Mouse (Mus musculus) neural tube, embryonic 14.5 days (tissue): ENCODE measurements around the gene Arhgef7. TPM values are rescaled to one million over a fixed set of nuclear protein-coding genes. Genes with fewer than 3 reads are reported as not detected.
A peak's percentile ranks its signal among the peaks of the same experiment; 100 is the strongest.
"Not testable (repeated sequence)": the region's sequence is repeated elsewhere in the genome, so short reads cannot be mapped to it uniquely, and the experiment has no call there.

Experiments
- ATAC-seq: fragments of 200-750 bp; cut with Nextera tagmentation; 2 replicates; pipeline ENCODE4 v1.8.0; 2017; ENCODE audit warnings: low read depth, mild to moderate bottlenecking, moderate TSS enrichment, moderate library complexity
- H3K27ac ChIP-seq: fragments of 300-500 bp; sonication (generic); 2 replicates; pipeline ENCODE4 v1.5.1; 2014; ENCODE audit warnings: low read depth, mild to moderate bottlenecking, control low read depth, low read length, moderate library complexity, mixed read lengths
- H3K27me3 ChIP-seq: fragments of 300-500 bp; sonication (generic); 2 replicates; pipeline ENCODE4 v1.6.1; 2014; ENCODE audit warnings: low read length; ENCODE audit not compliant: control insufficient read depth, insufficient read depth
- H3K36me3 ChIP-seq: fragments of 300-500 bp; sonication (generic); 2 replicates; pipeline ENCODE4 v1.6.1; 2014; ENCODE audit warnings: low read length, mixed read lengths; ENCODE audit not compliant: control insufficient read depth, insufficient read depth
- H3K4me1 ChIP-seq: fragments of 300-500 bp; sonication (generic); 2 replicates; pipeline ENCODE4 v1.6.1; 2014; ENCODE audit warnings: low read length; ENCODE audit not compliant: control insufficient read depth, insufficient read depth
- H3K4me2 ChIP-seq: fragments of 300-500 bp; sonication (generic); 2 replicates; pipeline ENCODE4 v1.6.1; 2014; ENCODE audit warnings: mild to moderate bottlenecking, low read depth, low read length, control low read depth
- H3K4me3 ChIP-seq: fragments of 300-500 bp; sonication (generic); 2 replicates; pipeline ENCODE4 v1.5.1; 2014; ENCODE audit warnings: low read depth, low read length, control low read depth, mixed read lengths
- H3K9ac ChIP-seq: fragments of 300-500 bp; sonication (generic); replicated peaks from 2 replicates; pipeline ENCODE4 v1.6.1; 2014; ENCODE audit warnings: low read depth, mild to moderate bottlenecking, control low read depth, low read length, mixed read lengths
- H3K9me3 ChIP-seq: fragments of 300-500 bp; sonication (generic); 2 replicates; pipeline ENCODE4 v1.6.1; 2016; ENCODE audit warnings: low read length; ENCODE audit not compliant: control insufficient read depth
- WGBS: fragments of 180-500 bp; shearing (Covaris S2); extraction: QIAGEN DNeasy Blood & Tissue Kit; methylation state at CpG from one replicate; pipeline ENCODE4 v1.1.7; 2014; 5-methylcytosine and 5-hydroxymethylcytosine counted together
- polyA plus RNA-seq: library from polyadenylated mRNA; unstranded; fragments of >200 nt; fragmentation: Nextera tagmentation; extraction: Ambion mirVana; gene quantifications from 2 replicates; pipeline ENCODE4 v1.2.1, GENCODE M21; 2014

Arhgef7 gene
- polyA plus RNA-seq, 1 experiment from 2014 or later, result 79.2 TPM

GRCm38 (mm10) chr8:11843677-11844315 lies 116.3 kb downstream of the Arhgef7 start:
- H3K9ac ChIP-seq, result no peak overlapping the region
- H3K9me3 ChIP-seq, result no peaks in the 10 kb centered on the region
- 0 out of 2 replicates have a peak, but pooled peaks have one; percentile 42 for ATAC-seq
- H3K36me3 ChIP-seq, result no peaks in the 10 kb centered on the region
- H3K4me3 ChIP-seq, result no peak overlapping the region
- H3K27ac ChIP-seq, result no peak overlapping the region
- 70% methylated on average over 13 of the region's 13 CpGs for WGBS
- H3K4me1 ChIP-seq, result peaks cover 11% of the 10 kb centered on the region
- H3K4me2 ChIP-seq, result no peak overlapping the region
- H3K27me3 ChIP-seq, result no peaks in the 10 kb centered on the region

DNA sequence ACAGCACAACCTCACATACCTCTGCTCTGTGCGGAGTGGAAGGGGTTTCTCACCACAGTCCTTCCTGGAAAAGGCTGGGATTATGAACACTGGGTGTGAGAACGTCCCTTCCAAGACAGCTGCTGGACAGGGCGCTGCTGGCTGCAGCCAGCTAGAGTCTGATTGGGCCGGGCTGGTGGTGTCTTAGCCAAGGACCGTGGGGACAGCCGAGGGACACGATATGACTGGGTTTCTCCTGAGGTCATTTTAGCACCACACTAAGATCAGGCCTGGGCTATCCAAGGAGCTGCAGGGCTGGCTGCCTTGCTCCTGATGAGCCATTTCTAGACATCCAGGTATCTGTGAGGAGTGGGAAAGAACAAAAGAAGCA lies 116.8 kb downstream of the Arhgef7 start:
- Histone ChIP-seq H3K27me3 (no peaks in the 10 kb centered on the region), H3K27ac (no peak overlapping the region), H3K4me3 (no peak overlapping the region), H3K9ac (no peak overlapping the region), H3K4me2 (no peak overlapping the region), H3K36me3 (no peaks in the 10 kb centered on the region), H3K4me1 (peaks cover 11% of the 10 kb centered on the region), H3K9me3 (no peaks in the 10 kb centered on the region)
- 0 out of 2 replicates have a peak, but pooled peaks have one; percentile 28 for ATAC-seq
- 93% methylated on average over 7 of the region's 7 CpGs for WGBS

GRCm38 (mm10) chr8:11846807-11847206 lies 119.3 kb downstream of the Arhgef7 start:
- ATAC-seq, result no peak
- no peaks in the 10 kb centered on the region for H3K36me3 ChIP-seq

GRCm38 (mm10) chr8:11867832-11868231 lies 140.3 kb downstream of the Arhgef7 start:
- Histone ChIP-seq H3K27ac (no peak overlapping the region), H3K4me1 (no peaks in the 10 kb centered on the region), H3K9ac (no peak overlapping the region), H3K27me3 (no peaks in the 10 kb centered on the region), H3K4me2 (no peak overlapping the region), H3K9me3 (no peaks in the 10 kb centered on the region), H3K36me3 (no peaks in the 10 kb centered on the region), H3K4me3 (no peak overlapping the region)
- no peak for ATAC-seq

More at GRCm38 (mm10) chr8:11846807-11847206, 119.3 kb downstream of the Arhgef7 start:
- H3K4me2 ChIP-seq, result no peak overlapping the region
- H3K4me1 ChIP-seq, result peaks cover 4% of the 10 kb centered on the region
- WGBS, result 95% methylated on average over 6 of the region's 6 CpGs
- no peaks in the 10 kb centered on the region for H3K27me3 ChIP-seq
- H3K9ac ChIP-seq, result no peak overlapping the region
- no peak overlapping the region for H3K27ac ChIP-seq
- no peaks in the 10 kb centered on the region for H3K9me3 ChIP-seq
- H3K4me3 ChIP-seq, result no peak overlapping the region

- not testable (repeated sequence) for ATAC-seq, H3K4me2 ChIP-seq, H3K9me3 ChIP-seq, H3K36me3 ChIP-seq, H3K27ac ChIP-seq, H3K4me3 ChIP-seq, H3K27me3 ChIP-seq, H3K9ac ChIP-seq, H3K4me1 ChIP-seq
- WGBS, result 95% methylated on average over 6 of the region's 6 CpGs
Measured at GRCm38 (mm10) chr8:11874227-11874626, 146.7 kb downstream of the Arhgef7 start.

- no peak for ATAC-seq
- Histone ChIP-seq H3K4me3 (no peak overlapping the region), H3K9me3 (peaks cover 3% of the 10 kb centered on the region; the same call in 1 of the 2 replicates), H3K4me2 (no peak overlapping the region), H3K4me1 (peaks cover 11% of the 10 kb centered on the region; the same call in 1 of the 2 replicates), H3K9ac (no peak overlapping the region), H3K36me3 (no peaks in the 10 kb centered on the region), H3K27ac (no peak overlapping the region), H3K27me3 (no peaks in the 10 kb centered on the region)
- WGBS, result 97% methylated on average over 3 of the region's 3 CpGs
Measured at GRCm38 (mm10) chr8:11884646-11885045, 157.1 kb downstream of the Arhgef7 start.

Other genes starting within 250 kb of the Arhgef7 start
- 0.76 TPM in 1 of 2 replicates, not detected in the other for gene Rab20, start 249.0 kb upstream of the Arhgef7 start, polyA plus RNA-seq
- 142 and 150 TPM in 2 replicates for gene Naxd, start 230.2 kb upstream of the Arhgef7 start, polyA plus RNA-seq
- 27.6 and 28.8 TPM in 2 replicates for gene Cars2, start 176.9 kb upstream of the Arhgef7 start, polyA plus RNA-seq
- 38.1 and 40.1 TPM in 2 replicates for gene Ing1, start 172.2 kb upstream of the Arhgef7 start, polyA plus RNA-seq
- gene Ankrd10, start 92.0 kb upstream of the Arhgef7 start, polyA plus RNA-seq, result 91.9 and 93.4 TPM in 2 replicates
- not detected in 2 replicates for gene 1700016D06Rik, start 26.7 kb upstream of the Arhgef7 start, polyA plus RNA-seq
- 0.98 and 1.2 TPM in 2 replicates for gene Tex29, start 112.8 kb downstream of the Arhgef7 start, polyA plus RNA-seq